Mouse (Mus musculus) T-helper 1 cell (primary cell): Measurements from ENCODE around the gene Rc3h2.

Experiments used
- in situ Hi-C: fragments of 300-600 bp; cut with MboI, MseI; formaldehyde crosslinking; loops from one replicate; pipeline ENCODE4 v1.15.1; 2025; ENCODE audit warnings: high pct_unique_total_duplicates

Gene Rc3h2

DNA sequence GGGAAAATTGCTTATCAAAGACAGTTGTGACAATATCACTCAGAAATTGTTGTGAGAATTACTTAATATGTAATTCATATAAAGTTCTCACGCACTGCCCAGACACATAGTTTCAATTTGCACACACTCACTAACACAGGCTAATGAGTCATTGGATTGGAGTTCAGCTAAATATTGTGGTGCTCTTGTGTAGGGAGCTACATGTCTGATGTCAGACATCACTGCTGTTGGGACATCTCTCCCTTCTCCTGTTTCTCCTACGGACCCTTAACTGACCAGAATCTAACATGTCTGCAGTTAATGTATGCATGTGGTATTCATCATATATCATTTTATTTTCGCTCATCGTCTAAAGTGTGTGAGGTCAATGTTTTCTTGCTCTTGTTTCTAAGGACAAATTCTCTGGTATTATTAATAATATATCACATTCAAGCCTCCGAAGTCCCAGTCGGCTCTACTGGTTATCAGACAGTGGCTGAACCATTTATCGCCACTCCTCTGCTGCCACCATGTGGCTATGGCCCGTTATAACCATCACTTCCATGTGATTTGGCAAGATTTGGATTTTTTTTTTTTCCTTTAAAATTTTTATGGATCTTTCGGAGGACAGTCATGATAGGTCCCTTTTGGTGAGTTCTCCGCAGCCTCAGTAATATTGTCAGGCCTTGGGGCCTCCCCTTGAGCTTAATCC, 84.1 kb downstream of the Rc3h2 start:
- in situ Hi-C loops: loop anchor here (10.0 kb wide), 1 partner anchor 1344 kb away; no protein-coding TSS in a partner anchor

GRCm38 (mm10) chr2:37333321-37333720, 89.4 kb downstream of the Rc3h2 start:
- in situ Hi-C loops: loop anchor here (10.0 kb wide), 1 partner anchor 1339 kb away; no protein-coding TSS in a partner anchor

- in situ Hi-C loops: no loop called here
These were observed 96.5 kb downstream of the Rc3h2 start, which contains the start of gene Olfr368 for GRCm38 (mm10) chr2:37326215-37326614. Olfr368 (plus strand) TSS chr2:37326515.
